Mouse (Mus musculus) liver, adult 2 months (tissue): ENCODE data around the gene Tpi1.

Source experiments
- CTCF ChIP-seq: fragments of 200-500 bp; IDR thresholded peaks from 2 replicates; pipeline ENCODE4 v1.5.1; 2011; ENCODE audit warnings: low read depth, low read length, control low read depth
- POLR2A ChIP-seq: fragments of 200-500 bp; IDR thresholded peaks from 2 replicates; pipeline ENCODE4 v1.6.1; 2011; ENCODE audit warnings: low read length, control low read depth; ENCODE audit not compliant: insufficient read depth; ENCODE audit errors: extremely low read depth

DNA sequence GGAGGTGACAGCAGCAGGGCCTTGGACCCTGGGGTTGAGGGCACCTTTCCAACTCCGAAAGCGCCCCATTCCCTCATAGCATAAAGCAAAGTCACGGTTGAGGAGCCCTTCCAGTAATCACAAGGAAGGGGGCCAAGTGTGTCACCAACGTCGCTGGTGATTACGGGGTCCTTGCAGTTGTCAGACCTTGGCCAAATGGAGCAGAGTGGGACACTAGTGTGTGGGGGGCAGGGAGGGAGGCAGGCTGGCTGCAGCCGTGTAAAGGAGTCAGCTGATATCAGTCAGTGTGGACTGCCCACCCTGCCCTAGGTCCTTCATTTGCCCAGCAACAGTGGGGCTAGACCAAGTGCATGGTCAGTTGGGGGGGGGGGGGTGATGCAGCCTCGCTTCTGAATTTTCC, 352 bp upstream of the Tpi1 start:
- no peak for TF ChIP-seq CTCF
- TF ChIP-seq POLR2A: no peak
